Mouse (Mus musculus): ENCODE data around the gene Retreg1.

Gene Retreg1

GRCm38 (mm10) chr15:25919995-25920394, 77.0 kb downstream of the Retreg1 start:
- DNase-seq (ENCODE audit: low spot score): no peak

- no peak for DNase-seq (ENCODE audit: low spot score)
Observed at GRCm38 (mm10) chr15:25920886-25921285, 77.9 kb downstream of the Retreg1 start.

DNA sequence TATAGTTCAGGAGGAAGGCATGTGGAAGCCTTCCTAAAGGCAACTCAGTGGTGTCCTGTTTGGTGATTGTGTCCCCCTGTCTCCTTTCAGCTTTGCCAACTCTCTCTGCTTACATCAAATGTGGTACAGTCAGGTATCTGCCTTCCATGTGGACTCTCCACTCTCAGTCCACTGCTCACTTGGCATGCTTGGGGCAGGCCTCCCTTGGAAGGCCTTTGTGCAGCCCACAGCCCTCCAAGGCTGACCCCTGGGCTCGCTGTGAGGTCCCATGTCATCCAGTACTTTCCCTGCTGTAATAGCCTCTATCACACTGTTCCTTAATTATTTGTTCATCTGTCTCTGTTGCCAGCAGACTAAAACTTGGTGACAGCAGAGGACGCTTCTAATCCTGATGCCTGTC, 79.0 kb downstream of the Retreg1 start:
- no peak for DNase-seq (ENCODE audit: low spot score)

GRCm38 (mm10) chr15:25923916-25924315, 80.9 kb downstream of the Retreg1 start:
- no peak for DNase-seq (ENCODE audit: low spot score)

DNA sequence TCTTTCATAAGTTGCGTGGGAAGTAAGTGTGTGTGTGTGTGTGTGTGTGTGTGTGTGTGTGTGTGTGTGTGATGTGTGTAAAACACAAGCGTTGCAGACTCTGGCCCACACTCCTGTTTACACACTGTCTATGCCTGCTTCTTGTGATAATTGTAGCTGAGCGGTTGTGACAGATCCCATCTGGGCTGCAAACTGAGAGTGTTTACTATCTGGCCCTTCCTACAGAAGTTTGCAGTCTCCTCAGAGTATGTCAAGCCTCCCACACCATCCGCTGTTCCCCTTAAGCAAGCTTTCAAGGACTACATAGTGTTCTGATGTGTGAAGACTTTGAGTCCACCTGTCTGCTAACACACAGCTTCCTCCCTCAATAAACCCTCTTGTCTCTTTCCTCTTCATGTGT, 83.2 kb downstream of the Retreg1 start:
- DNase-seq (ENCODE audit: low spot score): peak; percentile 39

- DNase-seq (ENCODE audit: low spot score): no peak
Observed at GRCm38 (mm10) chr15:25927106-25927505, 84.1 kb downstream of the Retreg1 start.

DNA sequence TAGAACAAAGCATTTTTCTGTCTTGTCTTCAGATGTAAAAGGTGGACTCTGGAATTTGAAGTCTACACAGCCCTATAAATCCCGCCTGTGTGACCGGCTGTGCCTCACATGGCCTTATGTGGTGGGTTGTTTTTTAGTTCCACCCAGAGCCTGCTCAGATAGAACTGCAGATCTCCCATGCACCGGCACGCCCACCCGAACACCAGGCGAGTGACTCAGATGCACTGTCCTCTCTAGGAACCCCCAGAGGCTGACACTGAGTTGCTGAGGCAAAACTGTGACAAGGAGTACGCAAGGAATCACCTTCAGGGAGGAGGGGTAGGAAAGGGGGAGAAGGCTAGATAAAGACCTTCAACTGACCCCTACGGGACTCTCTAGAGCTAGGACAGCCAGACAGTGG, 85.0 kb downstream of the Retreg1 start:
- no peak for DNase-seq (ENCODE audit: low spot score)

GRCm38 (mm10) chr15:25928831-25929230, 85.9 kb downstream of the Retreg1 start:
- DNase-seq (ENCODE audit: low spot score): no peak

- no peak for DNase-seq (ENCODE audit: low spot score)
Observed at GRCm38 (mm10) chr15:25929518-25929917, 86.5 kb downstream of the Retreg1 start.

- DNase-seq (ENCODE audit: low spot score): no peak
Observed at GRCm38 (mm10) chr15:25929936-25930335, 87.0 kb downstream of the Retreg1 start.

- DNase-seq (ENCODE audit: low spot score): no peak
Observed at GRCm38 (mm10) chr15:25930657-25931056, 87.7 kb downstream of the Retreg1 start.

- DNase-seq (ENCODE audit: low spot score): no peak
Observed at GRCm38 (mm10) chr15:25932497-25932896, 89.5 kb downstream of the Retreg1 start.

DNA sequence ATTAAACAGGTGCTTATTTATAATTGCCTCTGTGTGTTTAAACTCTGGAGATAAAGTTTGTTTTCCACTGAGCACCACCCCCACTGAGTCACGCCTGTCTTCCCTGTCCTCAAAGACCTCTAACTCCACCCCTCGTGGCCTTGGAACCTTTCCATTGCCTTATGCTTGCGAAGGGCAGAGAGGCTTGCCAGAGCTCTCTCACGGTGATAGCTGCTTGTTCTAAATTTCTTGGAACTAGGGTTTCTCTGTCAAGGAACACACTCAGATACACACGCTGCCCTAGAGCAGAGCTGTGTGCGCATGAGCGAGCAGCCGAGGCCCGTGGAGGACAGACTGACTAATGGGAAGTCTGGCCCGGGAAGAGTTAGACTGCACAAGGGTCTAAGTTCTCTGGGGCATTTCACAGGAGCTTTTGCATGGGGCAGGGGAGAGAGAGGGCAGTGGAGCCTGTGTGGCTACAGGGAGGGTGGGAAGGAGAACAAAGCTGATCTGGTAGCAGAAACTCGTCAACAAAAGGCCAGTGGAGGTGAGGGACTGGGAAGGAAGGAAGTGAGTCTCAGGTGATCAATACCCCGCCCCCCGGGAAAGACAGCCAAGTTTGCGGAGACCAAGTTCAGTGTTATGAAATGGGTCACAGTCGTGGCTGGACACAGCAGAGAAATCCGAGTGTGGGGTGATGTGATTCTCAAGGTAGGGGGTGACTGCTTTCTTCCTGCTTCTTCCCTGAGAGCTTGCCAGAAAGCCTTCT, 90.1 kb downstream of the Retreg1 start:
- no peak for DNase-seq (ENCODE audit: low spot score)

- no peak for DNase-seq (ENCODE audit: low spot score)
Observed at GRCm38 (mm10) chr15:25933685-25934108, 90.7 kb downstream of the Retreg1 start.

DNA sequence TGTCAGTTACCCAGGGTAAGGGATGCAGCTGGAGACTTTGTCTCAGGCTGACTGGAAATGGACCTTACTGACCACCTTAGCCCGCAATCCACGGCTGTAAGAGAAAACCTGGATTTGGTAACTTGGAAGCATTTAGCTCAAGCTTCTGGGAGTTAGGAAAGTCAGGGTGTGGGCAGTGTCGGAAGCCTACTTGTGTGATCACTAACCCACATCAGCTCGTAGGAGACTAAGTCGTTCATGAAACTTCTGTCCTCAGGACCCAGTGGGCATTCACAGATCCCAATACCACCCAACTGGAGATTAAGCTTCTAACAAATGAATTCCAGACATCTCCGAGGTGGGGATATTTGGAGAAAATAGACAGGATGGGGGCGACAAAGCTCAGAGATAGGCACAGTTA, 91.4 kb downstream of the Retreg1 start:
- DNase-seq (ENCODE audit: low spot score): no peak

- no peak for DNase-seq (ENCODE audit: low spot score)
Observed at GRCm38 (mm10) chr15:25938496-25938895, 95.5 kb downstream of the Retreg1 start.

DNA sequence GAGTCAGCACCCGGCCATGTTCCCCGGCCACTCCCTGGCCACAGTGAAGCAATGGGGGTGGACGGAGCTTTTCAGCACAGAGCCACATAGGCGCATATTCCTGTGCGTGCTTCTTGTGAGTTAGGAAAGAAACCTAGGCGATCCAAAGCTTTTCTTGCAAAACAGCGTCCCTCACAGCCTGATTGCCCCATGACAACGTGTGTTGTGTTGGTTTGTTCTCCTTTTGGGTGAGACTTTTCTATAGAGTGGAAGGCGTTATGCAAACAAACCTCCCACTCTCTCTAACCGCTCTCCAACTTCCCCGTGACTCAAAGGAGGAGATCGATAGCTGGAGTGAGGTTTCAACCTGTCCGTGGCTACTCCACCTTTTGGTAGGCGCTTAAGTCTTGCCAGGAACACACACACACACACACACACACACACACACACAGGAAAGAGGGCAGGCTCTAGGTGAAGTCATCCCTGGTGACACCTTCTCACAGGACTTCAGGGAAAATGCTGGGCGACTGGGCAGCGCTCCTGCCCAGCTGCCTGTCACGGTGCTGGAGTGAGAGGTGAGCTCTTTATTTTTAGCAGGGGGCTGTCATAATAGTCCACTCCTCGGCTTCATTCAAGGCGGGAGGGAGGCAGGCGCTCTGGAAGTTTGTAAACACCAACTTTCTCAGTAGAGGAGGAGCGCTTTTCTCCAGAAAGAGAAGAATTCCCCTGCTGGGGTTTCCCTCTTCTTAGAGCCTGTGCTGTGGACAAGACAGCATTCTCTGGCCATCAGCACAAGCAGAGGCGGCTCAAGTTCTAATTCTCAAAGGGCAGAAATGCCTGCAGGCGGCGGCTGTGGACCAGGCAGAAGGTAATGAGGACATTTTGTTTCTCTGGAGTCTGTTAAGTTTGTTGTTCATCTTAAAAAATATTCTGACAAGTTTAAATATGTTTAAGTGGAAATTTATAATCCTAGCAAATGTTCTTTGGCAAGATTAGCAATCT, 97.7 kb downstream of the Retreg1 start:
- no peak for DNase-seq (ENCODE audit: low spot score)

- DNase-seq (ENCODE audit: low spot score): no peak
Observed at GRCm38 (mm10) chr15:25941514-25941913, 98.5 kb downstream of the Retreg1 start.

- DNase-seq (ENCODE audit: low spot score): no peak
Observed at GRCm38 (mm10) chr15:25942415-25942814, 99.4 kb downstream of the Retreg1 start.

GRCm38 (mm10) chr15:25943386-25944137, 100.6 kb downstream of the Retreg1 start:
- no peak for DNase-seq (ENCODE audit: low spot score)

DNA sequence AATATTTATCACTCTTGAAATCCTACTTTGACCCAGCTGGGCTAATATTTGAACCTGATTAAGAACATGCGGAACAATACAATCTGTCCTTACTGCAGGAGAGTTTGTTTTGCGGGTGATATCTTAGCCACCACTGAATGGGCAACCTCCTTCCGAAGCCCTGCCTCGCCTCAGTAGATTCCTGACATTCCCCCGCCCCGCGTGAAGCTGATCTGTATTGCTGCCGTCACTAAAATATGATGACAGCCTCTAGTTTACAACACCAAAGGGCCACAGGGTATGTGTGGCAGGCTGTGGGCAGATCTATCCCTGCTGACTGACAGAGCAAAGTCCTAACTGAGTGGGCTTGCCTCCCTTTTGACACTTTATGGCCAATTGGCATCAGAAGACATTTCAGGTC, 102.2 kb downstream of the Retreg1 start:
- DNase-seq (ENCODE audit: low spot score): no peak

- no peak for DNase-seq (ENCODE audit: low spot score)
Observed at GRCm38 (mm10) chr15:25946482-25946881, 103.5 kb downstream of the Retreg1 start.

Measured in layer of hippocampus, adult 11-12 months (tissue).